Mouse (Mus musculus): ENCODE measurements around the gene H3f3a. TPM values are rescaled to one million over a fixed set of nuclear protein-coding genes. Genes with fewer than 3 reads are reported as not detected.

H3f3a gene
- total RNA-seq, 2 experiments from 2014 or later, result 959 to 1,008 TPM

DNA sequence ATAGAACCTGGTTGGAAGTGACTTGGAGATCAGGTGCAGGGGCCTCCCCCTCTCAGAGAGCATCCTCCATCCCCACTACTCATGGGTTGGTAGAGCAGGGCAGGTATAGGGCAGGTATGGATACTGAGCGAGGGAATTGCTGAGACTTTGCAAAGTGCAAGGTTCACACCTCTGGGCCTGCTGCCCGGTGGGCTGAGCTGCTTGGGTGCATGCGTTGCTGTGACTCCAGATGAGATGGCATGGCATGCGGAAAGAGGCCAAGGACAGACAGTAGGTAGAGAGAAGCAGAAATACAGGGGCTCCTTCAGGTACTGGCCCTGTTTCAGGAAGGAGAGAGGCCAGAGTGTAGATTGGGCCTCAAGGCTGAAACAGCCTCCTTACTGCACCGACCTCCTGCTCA, 32.5 kb downstream of the H3f3a start:
- DNase-seq, result no peak

DNA sequence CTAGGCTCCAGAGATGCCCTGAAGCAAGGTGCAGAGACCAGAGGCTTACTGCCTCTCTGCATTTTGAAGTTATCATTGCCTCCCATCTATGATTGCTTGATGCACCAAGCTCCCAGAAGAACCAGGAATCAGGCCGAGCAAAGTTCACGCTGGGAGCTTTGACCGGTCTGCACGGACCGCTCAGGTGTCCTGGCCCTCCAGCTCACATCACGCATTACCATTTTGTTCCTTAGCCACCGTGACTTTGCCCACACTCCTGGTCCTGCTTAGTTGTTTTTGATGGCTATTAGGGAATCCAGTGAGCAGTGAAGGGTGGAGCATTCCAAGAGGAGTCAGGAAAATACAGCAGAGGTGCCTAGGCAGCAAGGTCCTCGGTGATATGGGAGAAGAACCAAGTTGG, 33.5 kb downstream of the H3f3a start:
- no peak for DNase-seq

DNA sequence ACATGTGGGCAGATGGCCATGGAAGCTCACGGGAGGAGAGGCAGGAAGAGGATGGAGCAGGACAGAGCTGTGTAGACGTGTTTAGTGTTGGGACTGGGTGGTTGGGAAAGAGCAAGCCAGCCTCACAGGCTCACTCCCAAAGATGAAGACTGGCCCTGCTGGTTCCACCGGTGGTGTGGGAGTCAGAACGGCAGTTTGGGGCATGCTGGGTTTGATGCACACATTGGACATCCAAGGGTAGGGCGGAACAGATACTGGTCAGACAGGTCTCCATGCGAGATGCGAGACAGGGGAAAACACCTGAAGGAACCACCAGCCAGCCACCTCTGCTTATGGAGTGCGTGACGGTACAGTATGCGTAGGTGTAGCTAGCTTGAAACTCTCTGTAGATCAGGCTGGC, 34.8 kb downstream of the H3f3a start:
- no peak for DNase-seq

DNA sequence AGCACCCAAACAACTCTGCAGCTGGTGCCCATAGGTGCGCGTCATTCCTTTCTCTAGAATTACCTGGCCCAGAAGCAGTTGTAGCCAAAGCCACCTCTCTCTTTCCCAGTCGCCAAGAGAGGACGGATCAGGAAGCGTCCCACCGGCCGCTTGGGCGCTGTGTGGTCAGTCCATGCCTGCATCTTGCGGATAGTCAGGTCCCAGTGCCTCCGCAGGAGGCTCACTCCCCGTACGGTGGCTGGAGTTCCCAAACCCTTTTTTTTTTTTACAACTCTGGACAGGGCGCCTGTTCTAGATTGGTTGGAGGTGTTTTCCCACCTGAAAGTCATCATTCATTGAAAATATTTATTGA, 35.4 kb downstream of the H3f3a start:
- no peak for DNase-seq

DNA sequence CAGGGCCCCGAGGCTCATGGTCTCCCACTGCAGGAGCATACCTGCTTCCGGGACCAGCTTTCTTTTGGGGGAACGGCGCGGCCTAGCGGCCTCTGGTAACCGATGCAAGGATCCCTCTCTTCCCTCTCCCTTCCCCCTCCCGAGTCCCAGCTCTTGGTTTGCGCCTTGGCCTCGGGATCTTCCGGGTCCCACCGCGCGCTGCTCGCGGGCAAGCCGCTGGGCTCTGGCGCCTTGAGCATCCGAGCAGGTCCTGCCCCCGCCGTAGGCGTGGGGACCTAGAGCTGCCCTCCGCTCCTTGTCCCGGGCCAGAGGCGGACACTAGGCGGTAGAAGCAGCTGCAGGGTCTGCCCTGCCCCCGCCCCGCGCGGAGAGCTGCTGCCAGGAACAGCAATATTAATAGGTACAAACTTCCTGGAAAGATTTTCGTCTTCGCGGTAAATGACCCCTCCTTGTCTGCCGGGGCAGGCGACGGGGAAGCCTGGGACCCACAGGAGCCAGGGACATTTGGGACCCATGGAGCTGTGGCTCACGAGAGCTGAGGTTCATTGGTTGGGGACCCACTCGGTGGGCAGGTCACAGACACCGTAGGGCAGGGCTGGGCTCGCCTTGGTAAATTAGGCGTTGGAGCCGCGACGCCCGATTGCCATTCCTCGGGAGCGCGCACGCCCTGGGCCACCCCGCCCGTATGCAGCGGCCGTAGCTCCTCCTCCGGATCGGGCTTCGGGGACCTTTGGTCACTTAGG, 35.9 kb downstream of the H3f3a start:
- peak; percentile 87 for DNase-seq

DNA sequence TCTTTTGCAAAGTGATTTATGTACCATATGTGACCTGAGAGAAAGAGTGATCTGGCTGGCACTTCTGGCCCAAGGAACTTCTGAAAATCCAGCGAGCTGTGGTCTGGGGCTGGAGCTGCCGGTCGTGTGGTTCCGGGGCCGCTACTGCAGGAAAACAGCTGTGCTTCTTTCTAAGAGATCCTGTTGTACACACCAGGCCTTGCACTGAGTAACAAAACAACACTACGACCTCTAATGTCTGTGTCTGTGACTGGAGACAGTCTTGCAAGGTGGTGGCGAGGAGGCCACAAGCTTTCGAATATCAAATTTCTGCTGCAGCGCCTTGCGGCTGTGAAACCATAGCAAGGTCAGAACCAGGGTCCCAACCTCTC, 36.5 kb downstream of the H3f3a start:
- DNase-seq, result no peak

DNA sequence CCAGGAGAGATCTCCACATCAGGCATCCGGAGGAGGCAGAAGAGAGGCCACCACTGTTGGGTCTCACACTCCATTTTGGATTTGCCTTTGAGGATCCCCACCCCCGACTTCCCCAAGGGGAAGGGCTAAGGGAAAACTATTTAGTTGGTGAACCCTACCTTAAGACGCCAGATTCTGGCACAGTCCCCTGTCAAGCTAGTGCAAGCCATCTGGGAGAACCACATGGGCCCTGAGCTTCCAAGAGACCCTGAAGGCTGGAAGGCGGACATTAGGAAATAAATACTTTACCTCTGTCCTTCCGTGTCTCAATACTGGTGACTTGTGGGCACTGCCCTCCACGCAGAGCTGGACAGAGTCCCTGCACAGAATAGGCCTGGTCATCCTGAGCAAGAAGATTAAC, 37.2 kb downstream of the H3f3a start:
- DNase-seq, result no peak

DNA sequence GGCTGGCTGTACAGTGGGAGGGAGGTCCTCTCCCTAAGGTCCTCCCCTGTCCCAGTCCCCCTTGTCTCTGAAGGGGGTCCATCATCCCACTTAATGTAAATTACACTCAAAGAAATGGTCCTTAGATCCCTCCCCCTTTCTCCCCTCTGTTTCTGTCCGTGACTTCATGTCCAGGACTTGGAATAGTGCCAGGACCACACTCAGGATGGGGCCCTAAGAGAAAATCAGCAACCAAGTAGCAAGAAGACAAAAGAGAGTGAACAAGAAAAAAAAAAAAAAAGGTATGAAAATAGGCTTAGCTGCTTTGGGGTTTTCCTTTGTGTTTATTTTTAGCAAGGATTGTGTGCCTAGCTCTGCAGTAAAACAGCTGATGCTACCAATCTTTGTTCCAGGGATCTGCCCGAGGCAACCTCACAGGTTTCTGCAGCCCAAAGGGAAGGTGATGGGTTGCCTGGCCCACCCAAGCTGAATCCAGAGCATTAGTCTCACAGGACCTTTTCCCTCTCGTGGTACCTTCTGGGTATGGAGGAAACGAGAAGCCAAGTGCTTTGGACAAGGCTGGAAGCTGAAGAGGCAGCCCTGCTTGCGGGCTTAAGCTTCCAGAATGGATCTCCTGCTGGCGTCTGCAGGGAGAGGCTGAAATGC, 37.8 kb downstream of the H3f3a start:
- DNase-seq, result no peak

DNA sequence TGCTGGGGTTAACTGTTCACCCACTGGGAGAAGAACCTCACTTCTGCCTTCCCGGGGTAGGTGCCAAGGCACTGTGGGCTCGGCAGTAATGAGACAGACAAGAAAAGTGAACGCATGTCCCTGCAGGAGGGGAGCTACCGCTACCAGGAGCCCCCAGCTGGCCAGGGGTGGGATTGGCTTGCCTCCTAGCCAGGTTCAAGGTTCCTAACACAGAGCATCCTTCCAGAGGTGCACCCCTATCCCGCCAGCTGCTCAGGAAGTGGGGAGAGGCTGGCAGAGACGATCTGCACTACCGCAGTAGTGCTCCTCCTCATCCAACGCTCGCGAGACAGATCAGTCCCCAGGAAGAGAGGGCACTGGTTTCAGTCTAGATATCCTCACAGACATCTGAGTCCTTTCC, 38.4 kb downstream of the H3f3a start:
- no peak for DNase-seq

DNA sequence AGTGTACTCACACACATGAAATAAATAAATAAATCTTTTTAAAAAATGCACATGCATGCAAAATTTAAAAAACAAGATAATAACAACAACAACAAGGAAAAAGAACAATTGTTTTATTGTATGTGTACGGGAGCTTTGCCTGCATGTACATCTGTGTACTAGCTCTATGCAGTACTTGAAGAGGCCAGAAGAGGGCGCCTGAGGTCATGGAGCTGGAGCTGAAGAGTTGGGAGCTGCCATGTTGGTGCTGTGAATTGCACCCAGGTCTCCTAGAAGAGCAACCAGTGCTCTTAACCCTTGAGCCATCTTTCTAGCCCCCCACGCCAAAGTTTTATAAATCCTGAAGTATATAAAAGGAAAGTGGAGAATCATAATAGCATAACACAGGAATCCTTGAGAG, 39.1 kb downstream of the H3f3a start:
- DNase-seq, result no peak

DNA sequence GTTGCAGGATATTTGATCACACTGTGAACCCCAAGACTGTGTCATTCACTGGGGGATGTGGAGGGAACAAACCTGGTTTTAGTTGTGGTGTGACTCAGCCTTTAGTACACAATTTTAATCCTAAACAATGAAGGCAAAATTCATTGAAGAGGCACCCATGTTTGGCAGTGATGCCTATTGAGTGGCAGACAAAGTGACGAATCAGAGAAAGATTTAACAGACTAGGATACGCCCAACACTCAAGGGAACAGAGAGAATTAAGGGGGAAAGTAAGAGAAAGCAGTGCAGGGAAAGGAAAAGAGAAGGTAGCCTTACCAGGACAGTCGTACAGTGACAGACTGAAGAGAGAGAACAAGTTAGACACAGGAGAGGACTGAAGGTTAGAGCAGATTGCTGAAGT, 41.5 kb downstream of the H3f3a start:
- no peak for DNase-seq

DNA sequence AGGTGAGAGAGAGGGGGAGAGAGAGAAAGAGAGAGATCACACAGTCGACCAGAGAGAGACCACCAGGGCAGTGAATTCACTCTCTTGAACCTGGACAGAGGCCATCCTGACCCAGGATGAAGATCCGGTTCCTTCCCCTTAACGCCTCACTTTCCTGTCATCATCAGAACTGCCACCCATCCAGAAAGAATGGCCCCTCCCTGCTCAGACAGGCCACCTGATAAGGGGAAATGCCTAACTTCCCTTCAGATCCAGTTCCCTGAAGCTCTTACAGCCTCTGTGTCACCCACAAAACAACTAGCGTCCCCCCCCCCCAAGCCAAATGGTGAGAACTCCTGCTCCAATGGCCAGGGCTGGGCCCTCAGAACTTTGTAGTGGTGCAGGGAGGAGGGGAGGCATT, 42.0 kb downstream of the H3f3a start:
- no peak for DNase-seq

DNA sequence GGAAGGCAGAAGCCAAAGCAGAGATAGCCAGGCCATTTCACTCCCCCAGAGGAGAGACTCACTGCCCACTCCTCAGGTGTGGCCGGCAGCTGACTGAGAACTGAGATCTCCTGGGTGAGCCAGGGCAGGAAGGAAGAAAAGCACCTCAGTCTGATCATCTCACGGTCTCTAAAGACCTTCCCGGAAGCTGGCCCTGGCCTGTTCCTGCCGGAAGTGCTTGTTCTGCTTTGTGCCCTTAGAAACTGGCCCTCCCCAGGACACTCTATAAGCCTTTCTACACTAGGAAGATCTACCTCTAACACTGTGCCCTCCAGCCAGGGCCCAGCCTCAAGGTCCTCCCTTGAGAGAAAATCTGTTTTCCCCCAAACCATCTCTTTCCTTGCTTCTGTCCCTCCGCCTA, 42.4 kb downstream of the H3f3a start:
- DNase-seq, result no peak

DNA sequence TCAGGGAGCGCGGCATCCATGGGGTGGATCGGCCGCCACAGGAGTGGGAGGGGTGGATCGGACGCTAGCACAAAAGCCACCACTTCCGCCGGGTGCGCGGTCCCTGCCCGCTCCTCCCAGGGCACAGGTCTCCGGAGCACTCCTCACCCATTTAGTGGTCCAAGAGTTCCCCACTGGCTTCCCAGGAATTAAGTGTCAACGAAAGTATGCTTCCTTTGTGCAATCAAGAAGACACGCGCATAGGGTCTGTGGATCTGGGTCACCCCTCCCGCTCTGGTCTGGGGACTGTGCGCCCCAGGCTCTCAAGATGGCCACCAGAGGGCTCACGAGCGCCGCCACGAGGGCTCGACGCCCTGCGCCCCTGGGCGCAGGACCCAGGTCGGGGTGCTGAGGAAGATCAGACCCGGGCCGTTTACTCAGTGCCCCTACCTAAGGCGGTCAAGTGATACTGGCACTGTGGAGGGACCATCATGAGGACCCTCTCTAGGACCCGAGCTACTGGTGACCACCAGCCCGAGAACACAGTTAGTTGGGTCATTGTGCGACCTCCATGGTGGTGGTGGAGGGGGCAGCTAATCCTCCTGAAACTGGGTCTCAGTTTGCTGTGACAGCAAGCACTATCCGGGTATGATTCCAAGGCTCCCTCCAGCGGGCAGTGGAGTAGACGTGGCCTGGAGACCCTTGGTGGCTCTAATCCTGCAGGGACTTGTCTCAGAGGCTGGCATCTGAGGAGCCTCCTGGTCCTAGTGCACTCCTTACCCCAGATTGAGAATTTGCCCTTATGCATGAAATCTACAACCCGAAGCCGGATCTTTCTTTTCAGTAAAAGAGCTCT, 45.2 kb downstream of the H3f3a start:
- peak; percentile 85 for DNase-seq

DNA sequence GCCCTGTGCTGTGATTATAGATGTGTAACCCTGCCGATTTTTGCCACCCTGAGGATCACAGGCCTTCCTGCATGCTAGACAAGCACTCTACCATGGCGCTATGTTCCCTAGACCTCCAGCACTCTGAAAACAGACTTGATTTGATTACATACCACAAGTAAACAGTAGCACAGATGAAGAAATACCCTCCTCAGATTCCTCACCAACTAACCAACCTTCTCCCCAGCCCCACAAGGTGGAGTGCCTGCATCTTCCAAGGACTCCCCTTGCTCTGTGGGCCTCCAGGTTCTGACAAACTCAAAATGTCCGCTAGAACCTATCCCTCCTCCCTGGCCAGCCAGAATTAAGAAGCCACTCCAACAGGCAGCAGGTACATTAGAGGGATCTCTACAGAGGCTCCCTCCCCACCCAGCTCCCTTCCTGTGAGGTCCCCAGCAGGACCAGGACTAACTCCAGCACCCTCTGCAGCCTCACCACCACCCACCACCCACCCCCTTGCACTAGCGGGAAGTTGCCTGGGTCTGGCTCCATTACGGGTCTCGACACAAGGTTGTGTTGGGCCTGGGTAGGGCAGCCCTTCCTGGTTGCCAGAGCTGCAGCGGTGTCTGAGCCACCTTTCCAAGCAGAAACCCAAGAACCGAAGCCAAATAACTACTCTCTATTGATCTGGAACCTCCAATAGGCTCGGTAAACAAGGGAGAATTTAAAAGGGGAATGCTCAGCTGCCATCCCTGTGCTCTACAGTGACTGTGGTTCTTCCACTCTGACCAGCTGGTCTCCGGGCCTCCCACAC, 46.0 kb downstream of the H3f3a start:
- DNase-seq, result peak; percentile 21

DNA sequence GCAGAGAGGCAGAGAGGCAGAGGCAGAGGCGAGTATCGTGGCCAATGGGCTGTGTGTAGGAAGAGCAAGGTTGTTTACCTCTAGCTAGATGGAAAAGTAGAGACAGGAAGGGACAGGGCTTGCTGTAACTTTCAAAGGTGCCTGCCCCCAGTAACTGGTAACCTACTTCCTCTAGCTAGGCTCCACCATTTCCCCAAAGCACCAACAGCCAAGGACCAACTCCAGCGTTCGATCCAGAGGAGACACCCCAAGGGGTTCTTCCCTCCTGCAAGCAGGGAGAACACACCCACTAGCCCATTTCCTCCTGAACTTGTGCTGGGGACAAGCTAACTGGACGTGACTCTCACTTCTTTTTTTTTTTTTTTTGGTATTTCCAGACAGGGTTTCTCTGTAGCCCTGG, 47.2 kb downstream of the H3f3a start:
- no peak for DNase-seq

DNA sequence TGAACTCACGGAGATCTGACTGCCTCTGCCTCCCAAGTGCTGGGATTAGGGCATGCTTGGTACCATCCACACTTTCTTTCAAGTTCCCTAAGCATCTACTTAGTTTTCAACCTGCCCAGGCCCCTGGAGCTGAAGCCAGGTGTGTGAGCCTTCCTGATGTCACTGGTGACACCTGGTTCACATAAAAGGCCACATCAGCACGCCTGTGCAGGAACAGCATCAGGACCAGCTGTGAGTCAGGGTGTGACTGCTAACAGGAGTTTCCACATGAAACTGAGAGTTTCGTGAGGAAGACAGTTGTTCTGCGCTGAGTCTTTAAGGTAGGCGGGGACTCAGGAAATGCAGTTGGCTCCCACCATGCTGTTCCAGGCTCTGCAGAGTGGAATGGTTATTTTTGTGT, 48.4 kb downstream of the H3f3a start:
- no peak for DNase-seq

DNA sequence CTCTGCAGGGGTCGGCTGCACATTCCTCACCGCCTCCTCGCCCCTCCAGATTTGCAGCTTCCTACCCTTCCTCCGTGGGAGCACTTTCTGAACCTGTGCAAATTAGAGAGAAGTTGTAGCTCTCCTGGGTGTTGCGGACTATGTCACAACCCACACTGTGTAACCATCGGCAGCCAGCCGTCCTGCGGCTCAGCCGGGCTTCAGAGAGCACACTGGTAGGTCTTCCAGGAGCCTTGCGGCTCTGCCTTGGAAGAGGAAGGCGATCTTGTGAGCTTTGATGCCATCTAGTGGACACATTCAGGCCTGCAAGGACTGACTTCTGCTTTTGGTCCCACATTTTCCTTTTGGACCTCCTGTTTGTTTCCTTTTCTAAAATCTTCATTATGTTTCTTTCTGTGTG, 49.9 kb downstream of the H3f3a start:
- peak; percentile 89 for DNase-seq

DNA sequence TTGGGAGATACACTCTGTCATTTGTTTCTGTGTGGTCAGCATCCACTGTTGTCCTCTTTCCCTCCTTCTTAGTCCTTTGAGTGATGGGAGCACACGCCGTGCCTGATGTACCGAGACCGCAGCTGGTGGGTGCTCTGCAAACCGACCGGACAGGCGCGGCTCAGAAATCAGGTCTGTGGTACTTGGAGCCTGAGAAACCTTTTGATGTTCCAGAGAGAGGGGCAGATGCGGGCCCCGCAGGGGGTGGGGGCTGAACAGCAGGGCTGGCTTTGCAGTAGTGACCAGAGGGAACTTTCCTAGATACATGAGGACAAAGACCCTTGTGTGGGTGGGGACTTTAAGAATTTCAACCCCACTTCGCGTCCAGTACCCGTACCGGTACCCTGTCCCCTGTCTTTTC, 50.4 kb downstream of the H3f3a start:
- no peak for DNase-seq

DNA sequence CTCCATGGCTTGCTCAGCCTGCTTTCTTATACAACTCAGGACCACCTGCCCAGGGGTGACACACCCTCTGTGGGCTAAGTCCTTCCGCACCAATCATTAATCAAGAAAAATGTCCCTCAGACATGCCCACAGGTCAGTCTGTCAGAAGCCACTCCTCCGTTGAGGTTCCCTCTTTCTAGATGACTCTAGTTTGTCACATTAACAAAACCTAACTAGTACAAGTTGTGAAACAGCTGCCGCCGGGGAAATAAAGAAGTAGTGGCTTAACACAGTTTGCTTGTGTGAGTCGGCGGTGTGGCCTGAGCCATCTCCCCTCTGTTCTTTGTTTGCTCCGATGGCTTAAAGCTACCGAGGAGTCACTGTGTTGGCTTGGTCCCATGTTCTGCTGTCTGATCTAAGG, 51.1 kb downstream of the H3f3a start:
- DNase-seq, result no peak

DNA sequence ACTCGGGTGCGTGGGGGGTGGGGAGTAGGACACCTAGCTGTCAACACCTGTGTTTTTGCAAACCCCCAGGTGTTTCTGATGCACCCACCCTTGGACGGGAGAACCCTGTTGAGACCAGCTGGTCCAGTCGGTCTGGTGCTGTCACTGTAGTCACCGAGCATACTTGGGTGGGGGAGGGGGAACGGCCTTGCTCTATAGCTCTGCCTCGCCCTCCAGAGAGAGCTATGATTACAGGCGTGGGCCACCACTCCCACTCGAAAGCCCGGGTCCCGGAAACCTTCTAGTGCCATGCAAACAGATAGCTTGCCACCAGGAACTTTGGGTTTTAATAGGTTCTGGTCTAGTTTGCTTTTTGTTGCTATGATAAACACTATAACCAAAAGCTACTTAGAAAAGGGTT, 51.6 kb downstream of the H3f3a start:
- no peak for DNase-seq

DNA sequence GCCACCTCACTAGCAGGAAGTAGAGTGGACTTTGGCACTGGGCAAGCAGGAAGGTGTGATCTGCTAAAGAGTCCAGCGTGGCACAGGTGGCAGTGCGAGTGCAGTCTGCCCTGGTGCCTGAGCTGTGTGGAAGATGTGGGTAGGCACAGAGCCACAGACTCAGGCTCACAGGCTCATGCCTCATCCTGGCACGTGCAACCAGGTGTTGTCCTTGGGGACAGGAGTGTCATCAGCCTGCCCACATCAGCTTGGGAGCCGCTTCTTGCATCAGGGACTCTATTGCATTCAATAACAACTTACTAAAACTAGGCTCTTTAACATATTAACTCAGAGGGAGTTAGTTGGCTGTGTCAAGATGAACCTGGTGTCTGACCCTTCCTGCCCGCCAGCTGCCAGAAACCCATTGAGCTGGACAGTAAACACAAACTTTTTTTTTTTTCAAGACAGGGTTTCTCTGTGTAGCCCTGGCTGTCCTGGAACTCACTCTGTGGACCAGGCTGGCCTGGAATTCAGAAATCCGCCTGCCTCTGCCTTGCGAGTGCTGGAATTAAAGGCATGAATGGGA, 55.7 kb downstream of the H3f3a start:
- DNase-seq, result no peak

All from heart, postnatal 4 days (tissue).